Mouse (Mus musculus): ENCODE measurements at regions not wholly inside any gene's neighbourhood (a gene's known extent, or its start where the extent isn't known, plus 50 kb on each side); places are given as distances from the start of the nearest gene placed in this dataset.

DNA sequence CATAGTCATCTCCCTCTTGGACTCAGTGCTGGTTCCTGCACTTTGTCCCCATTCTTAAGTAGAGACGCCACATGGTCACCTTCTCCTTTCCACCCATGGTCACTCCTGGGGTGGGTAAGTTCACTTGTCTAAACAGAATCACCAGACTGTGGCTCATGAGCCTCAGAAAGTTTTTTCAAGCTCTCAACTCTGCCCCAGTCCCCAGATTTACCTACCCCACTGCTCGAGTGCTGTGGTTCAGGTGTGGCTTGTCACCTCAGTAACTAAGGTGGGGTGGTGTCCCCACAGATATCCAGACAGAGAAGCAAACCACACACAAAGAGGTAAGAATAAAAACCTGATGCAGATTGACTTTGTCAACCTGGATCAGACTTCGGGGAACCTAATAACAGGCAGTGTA lies 87.6 kb downstream of the Rpl10-ps3 start:
- no peak for DNase-seq

DNA sequence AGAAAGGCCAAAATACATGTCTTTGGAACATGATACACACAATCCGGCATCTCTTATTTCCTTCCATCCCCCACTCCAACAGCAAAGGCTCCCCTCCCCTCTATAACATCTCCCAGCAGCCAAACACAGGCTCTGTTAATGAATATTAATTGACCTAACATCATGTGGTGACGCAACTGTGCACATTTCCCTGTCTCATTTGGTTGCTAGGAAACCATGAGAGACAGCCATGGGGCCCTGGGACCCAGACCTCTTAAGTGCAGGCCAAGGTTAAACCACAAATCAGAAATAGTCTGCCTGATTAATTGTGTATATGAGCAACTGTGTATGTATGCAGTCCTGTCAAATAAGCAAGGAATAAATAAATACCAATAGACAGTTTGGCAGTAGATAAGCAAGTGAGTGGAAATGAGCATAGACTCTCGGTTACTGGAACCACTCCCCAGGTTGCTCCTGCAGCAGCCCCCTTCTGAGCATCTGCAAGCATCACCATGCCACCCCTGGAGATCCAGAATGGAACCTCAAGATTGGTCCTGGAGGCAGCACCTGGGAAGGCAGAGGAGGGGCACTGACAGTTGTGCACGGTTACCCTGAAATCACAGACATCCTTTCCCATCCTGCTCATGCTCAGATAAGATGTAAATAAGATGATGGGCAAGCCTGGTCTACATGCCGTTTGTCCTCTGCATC lies 99.6 kb downstream of the Rpl10-ps3 start:
- DNase-seq, result no peak

DNA sequence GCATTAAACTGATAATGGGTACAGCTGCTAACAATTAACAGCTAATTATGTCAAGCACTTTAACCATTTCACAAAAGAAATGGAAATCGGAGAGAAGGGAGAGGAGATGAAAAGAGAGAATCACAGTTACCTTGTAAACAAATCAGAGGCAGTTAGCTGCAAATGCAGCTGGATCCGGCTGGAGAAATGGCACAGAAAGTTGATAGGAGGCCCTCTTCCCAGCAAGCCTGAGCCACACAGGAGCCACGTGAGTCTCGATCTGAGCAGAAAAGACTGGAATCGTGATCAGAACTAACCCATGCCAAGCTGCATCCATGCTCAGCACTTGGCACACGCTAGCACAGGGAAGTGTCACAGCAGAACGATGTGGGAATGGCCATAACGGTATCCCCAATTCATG lies 103.8 kb downstream of the Rpl10-ps3 start:
- DNase-seq, result peak; percentile 6

- DNase-seq, result no peak
Measured at GRCm38 (mm10) chr9:50235908-50236307, 108.9 kb downstream of the Rpl10-ps3 start.

DNA sequence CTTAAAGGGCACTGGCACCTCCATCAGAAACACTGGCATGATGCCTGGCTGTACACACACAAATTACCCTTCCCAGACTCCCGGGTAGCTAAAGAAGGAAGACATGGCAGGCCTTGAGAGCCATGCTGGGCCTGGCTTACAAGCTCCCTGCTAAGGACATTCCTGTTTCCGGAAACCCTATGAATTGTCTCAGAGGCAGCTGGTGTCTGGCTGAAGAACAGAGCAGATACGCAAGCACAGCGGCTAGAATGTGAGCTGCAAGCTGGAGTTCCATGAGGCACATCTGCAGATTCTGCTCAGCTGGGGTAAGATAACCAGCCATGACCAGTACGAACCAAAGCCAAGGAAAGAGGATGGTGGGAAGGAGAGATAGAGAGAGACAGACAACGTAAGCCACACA lies 110.1 kb downstream of the Rpl10-ps3 start:
- DNase-seq, result peak; percentile 8

DNA sequence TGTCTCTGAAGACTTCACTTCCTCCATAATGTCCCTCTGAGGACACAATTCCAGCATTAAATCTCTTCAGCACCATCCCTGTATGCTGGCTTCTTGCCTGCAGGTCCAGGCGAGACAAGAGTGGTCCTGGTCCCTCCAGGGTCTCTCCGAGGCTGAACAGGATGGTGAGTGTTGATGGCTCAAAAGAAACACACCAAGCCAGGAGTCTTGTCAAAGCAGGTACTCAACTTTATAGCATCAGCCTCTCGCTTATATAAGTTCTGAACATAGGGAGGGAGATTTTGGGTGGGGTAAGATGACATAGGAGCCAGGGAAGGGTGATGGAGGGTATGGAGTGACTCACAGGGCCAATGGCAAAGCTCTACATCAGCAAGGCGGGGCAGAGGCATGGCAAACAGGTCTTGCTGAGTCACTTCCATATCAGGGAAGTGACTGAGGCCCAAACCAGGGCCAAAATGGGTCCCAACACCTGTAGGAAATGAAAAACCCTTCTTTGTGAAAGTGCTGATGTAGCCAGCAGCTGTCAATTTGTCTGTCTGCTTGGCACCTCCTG lies 111.7 kb downstream of the Rpl10-ps3 start:
- DNase-seq, result no peak

GRCm38 (mm10) chr9:50210481-50210880 lies 134.3 kb downstream of the Rpl10-ps3 start:
- DNase-seq, result peak; percentile 52

- peak; percentile 14 for DNase-seq
Measured at GRCm38 (mm10) chr9:50199422-50200218, 145.1 kb downstream of the Rpl10-ps3 start.

DNA sequence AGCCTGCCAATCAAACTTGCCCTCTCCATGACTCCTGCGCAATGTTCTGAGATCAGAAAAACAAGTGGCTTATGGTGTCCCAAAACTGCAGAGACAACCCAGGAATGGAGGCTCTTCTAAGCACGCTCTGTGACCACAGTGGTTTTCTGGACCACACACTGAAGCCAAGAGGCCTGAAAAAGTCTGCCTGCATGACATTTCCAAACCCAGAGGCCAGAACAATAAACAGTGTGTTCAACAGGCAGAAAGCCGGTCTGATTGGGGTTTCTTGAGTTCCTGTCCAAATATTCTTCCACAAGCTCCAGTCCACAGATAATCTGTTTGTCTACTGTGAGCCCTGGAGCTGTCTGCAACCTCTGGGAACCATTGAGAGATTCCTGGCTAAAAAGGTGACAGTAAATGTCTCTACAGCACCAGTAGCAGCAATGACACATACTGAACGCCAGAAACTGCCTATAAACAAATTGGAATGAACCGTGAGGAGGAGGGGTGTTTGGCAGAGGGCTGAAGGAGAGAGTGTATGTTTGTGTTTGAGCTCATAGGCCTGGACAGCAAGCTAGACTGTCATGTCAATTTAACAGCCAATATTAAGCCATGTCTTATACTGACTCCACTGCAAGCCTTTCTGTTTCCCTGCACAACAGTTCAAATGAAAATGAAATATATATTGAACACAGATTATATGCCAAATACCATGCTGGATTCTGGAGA lies 152.2 kb downstream of the Rpl10-ps3 start:
- DNase-seq, result peak; percentile 60

- no peak for DNase-seq
Measured at GRCm38 (mm10) chr9:50191136-50191535, 153.6 kb downstream of the Rpl10-ps3 start.

DNA sequence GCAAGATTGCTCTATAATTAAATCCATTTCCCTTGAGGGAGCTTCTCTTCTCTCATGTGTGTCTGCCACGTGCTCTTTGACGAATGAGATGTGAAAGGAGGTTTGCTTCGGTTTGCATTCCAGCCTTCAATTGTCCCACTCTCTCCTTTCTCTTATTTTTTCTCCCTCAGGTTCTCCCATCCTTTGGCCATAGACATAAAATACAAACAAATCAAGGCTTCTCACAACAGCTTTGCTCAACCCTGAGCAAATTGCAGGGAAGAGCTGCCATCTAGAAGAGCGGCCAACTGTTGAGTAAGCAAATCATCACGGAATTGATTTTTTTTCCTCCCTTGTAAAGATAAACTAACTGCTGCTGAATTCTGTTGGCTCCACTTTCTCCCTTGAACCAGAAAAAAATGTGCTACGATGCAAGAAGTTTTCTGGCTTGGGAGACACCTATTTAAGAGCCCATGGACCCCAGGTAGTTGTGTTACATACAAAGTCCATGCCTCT lies 156.1 kb downstream of the Rpl10-ps3 start:
- DNase-seq, result peak; percentile 28

DNA sequence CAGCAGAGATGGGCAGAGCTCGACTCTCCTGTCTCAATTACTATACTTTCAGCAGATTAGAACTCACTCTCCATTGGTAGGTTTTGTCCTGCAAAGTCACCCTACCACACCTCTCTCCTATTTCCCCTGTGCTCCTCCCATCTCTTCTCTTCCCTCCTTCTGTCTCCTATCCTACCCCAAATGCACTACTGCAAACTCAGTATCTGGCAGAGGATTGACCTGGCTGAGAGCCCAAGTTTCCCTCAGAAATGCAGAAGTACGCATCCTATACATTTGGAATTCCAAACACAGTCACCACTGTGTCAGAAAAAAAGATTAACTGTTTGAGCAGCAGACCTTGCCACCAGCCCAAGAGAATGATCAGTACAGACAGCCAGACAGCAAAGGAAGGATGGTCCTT lies 163.4 kb downstream of the Rpl10-ps3 start:
- no peak for DNase-seq

GRCm38 (mm10) chr9:50176131-50176530 lies 168.6 kb downstream of the Rpl10-ps3 start:
- no peak for DNase-seq

GRCm38 (mm10) chr9:50171826-50172464 lies 172.8 kb downstream of the Rpl10-ps3 start:
- peak; percentile 72 for DNase-seq

DNA sequence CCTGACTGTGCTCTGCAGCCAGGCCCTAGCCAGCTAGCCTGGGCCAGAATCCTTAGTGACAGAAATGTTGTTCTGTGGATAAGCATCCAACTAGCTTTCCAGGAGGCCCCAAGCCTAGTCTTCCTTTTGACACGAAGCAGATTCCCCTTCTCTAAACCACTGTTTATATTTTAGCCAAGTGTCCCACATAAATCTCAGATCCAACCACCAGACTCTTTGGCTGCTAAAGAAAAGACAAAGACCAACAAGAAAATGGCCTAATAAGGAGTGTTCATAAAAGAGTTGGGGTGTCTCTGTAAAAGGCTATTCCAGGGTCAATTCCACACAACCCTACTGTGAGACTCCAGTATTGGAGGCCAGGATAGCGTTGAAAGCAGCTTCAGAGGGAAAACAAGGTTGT lies 173.6 kb downstream of the Rpl10-ps3 start:
- DNase-seq, result no peak

DNA sequence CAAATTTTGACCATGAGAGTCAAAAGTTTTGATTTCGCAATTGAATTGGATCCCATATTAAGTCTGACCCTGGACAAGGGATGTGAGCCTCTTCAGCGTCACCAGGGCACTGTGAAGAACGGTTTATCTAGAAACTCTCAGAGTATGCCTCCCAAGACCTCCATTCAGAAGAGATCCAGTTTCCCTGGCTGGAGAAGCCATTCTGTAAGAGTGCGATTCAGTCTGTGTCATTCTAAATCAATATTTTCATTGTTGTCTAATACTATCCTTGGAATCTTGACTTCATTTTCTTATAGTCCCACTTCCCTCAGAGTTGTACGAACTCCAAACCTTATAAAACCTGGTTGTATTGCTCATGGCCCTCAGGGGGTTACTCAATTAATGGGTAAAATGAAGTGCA lies 174.1 kb downstream of the Rpl10-ps3 start:
- DNase-seq, result no peak

GRCm38 (mm10) chr9:50154618-50155017 lies 190.2 kb downstream of the Rpl10-ps3 start:
- no peak for DNase-seq

DNA sequence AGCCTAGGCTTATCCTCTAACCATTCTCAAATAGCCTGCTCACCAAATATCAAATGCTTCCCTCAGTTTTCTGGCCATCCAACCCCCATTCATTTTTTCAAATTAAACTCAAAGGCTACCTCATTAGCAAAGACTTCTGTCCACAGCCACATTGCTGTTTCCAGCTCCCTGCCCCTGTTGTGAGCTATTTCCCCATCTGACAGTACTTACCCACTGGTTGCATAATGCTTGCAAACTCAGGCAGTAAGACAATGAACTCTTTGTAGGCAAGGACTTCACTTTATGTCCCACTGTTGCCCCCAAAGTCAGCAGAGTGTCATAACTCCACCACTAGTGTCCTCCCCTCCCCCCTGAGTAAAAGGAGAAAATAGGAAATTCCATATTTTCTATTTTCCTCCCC lies 194.7 kb downstream of the Rpl10-ps3 start:
- DNase-seq, result no peak

- no peak for DNase-seq
Measured at GRCm38 (mm10) chr9:50142756-50143155, 202.0 kb downstream of the Rpl10-ps3 start.

DNA sequence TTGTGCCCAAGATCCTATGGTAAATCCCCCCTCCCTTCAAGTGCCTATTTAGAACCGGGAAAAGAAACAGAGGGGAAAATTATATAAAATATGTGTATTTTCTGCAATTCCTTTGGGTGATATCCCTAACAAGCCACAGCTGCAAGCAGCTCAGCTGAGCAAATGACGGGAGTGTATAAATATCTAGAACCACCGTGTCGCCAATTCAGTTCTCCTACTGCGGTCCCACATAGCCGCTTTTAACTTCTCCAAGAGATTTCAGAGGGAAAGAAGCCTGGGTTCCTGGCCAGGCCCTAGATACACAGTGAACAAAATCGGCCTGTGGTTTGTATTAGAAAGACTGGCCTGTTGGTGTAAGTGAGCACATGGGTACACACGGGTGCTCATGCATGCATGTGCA lies 202.7 kb downstream of the Rpl10-ps3 start:
- no peak for DNase-seq

DNA sequence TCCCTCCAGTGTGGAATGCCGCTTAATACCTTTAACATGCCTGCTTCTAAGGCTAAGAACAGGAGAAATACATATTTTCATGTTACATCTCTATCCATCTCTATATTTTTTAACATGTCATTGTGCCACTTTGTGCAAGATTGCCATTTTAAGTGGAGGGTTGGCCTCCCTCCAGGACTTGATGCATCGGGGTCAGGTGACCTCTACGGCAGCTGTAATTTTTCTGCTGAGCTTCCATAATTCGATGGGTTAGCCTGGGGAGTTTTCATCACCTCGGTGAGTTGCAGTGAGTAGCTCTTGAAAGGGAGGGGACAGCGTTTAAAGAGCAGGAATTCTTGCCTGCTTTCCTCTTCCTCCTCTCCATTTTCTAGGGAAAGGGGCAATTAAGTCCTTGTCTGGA lies 203.6 kb downstream of the Rpl10-ps3 start:
- no peak for DNase-seq

GRCm38 (mm10) chr9:50138341-50138978 lies 206.3 kb downstream of the Rpl10-ps3 start:
- no peak for DNase-seq
